Mouse (Mus musculus) embryonic facial prominence, embryonic 10.5 days (tissue): ENCODE measurements at regions not wholly inside any gene's neighbourhood (a gene's known extent, or its start where the extent isn't known, plus 50 kb on each side); places are given as distances from the start of the nearest gene placed in this dataset.

ENCODE experiments used
- DNase-seq: peaks from one replicate; pipeline ENCODE4 v3.0.0-alpha.2; 2017; ENCODE audit warnings: low spot score
- H3K27ac ChIP-seq: fragments of 300-500 bp; sonication (generic); replicated peaks from 2 replicates; pipeline ENCODE4 v1.5.1; 2016; ENCODE audit warnings: mild to moderate bottlenecking
- H3K27me3 ChIP-seq: fragments of 300-500 bp; sonication (generic); replicated peaks from 2 replicates; pipeline ENCODE4 v1.6.1; 2016; ENCODE audit warnings: low read depth, mild to moderate bottlenecking; ENCODE audit not compliant: poor library complexity, severe bottlenecking
- H3K36me3 ChIP-seq: fragments of 300-500 bp; sonication (generic); replicated peaks from 2 replicates; pipeline ENCODE4 v1.6.1; 2016; ENCODE audit warnings: mild to moderate bottlenecking, moderate library complexity
- H3K4me1 ChIP-seq: fragments of 300-500 bp; sonication (generic); 2 replicates; pipeline ENCODE4 v1.6.1; 2016
- H3K4me3 ChIP-seq: fragments of 300-500 bp; sonication (generic); 2 replicates; pipeline ENCODE4 v1.5.1; 2016; ENCODE audit warnings: mild to moderate bottlenecking, moderate library complexity
- H3K9me3 ChIP-seq: fragments of 300-500 bp; sonication (generic); 2 replicates; pipeline ENCODE4 v1.6.1; 2016; ENCODE audit warnings: mild to moderate bottlenecking
- WGBS: fragments of 180-500 bp; shearing (Covaris S2); methylation state at CpG from one replicate; pipeline ENCODE4 v1.1.7; 2016; 5-methylcytosine and 5-hydroxymethylcytosine counted together

DNA sequence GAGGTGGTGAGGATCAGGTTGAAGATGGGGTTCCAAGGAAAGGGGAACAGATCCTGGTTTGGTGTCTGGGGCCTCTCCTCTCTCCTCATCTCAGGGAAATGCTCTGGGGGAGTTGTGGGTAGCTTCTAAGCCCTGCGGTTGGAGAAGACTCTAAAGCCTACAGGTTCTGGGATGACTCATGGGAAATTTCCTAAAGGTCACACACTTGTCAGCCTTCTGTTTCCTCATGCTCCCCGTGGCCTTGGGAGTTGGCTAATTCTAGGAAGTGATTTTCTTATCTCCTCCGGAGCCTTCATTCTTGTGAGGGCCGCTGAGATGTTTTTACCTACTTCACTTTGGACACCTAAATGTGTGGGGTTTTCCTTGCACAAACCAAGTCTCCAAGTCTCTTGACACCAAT lies 279.2 kb downstream of the 4933412E24Rik start:
- H3K4me3 ChIP-seq: no peak overlapping the region
- no peaks in the 10 kb centered on the region for H3K27me3 ChIP-seq
- no peaks in the 10 kb centered on the region for H3K4me1 ChIP-seq
- DNase-seq: no peak
- H3K9me3 ChIP-seq: no peaks in the 10 kb centered on the region
- 91% methylated on average over 4 of the region's 4 CpGs for WGBS
- no peaks in the 10 kb centered on the region for H3K36me3 ChIP-seq
- no peak overlapping the region for H3K27ac ChIP-seq

DNA sequence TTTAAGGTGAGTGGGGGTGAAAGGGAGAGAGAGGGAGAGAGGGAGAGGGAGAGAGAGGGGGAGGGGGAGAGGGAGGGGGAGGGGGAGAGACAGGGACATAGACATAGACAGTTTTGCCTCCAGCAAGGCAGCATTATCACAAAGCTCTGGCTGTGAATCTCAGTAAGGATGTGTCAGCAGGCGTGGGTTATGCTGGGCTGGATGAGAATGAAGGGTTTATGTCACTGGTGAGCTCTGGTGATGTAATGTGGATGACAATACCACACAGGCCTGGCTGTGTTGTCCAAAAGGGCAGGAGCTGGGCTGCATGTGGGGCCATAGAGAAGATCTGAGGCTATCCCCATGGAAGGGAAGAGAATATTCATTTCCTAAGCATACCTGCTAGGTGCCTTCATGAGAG lies 282.0 kb downstream of the 4933412E24Rik start:
- no peaks in the 10 kb centered on the region for H3K27me3 ChIP-seq
- H3K4me1 ChIP-seq: no peaks in the 10 kb centered on the region
- H3K27ac ChIP-seq: no peak overlapping the region
- no peaks in the 10 kb centered on the region for H3K36me3 ChIP-seq
- 61% methylated on average over 1 of the region's 1 CpGs for WGBS
- no peak for DNase-seq
- H3K9me3 ChIP-seq: no peaks in the 10 kb centered on the region
- H3K4me3 ChIP-seq: no peak overlapping the region

DNA sequence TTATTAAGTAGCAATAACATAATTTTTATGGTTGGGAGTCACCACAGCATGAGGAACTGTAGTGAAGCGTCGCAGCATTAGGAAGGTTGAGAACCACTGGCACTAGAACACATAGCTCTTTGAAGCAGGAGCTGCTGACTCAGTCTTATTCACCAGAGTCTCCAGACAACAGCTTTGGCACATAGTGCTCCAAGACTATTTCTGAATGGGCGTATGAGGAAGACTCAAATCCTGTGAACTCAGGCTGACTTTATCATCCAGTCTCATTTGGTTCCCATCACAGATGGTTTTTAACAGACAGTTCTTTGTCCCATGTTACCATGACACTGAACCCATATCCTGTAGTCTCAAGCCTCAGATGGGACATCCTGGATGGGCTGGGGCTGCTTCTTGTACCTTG lies 282.5 kb downstream of the 4933412E24Rik start:
- H3K4me3 ChIP-seq: no peak overlapping the region

DNA sequence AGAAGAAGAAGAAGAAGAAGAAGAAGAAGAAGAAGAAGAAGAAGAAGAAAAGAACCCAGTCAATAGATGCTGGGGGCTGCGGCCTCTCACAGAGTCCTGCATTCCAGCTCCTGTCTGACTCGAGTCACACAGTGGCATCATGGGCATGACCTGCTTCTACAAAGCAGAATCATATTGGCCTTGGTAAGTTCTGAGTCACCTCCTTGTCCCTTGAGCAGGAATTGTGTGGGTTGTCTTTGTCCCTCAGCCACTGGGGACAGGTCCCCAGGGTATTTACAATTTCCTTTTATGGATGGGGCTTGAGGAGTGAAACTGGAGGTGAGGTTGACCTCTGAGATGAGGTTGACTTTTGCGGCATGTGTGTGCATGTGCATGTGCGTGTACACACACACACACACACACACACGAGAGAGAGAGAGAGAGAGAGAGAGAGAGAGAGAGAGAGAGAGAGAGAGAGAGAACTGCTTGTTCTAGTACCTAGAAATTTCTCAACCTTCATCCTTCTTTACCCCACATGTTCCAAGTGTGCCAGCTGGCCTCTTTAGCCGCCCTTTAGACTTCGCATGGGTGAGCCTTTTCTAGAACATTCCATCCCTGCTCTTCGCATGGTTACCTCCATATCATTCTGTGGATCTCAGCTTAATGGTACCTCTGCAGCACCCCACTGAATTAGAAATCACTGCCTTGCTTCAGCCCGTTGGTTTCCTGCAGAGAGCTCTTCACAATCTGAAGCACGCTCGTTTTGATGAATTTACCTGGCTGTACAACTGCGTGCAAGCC lies 283.2 kb downstream of the 4933412E24Rik start:
- 79% methylated on average over 12 of the region's 12 CpGs for WGBS
- no peak overlapping the region for H3K27ac ChIP-seq
- H3K9me3 ChIP-seq: no peaks in the 10 kb centered on the region
- peaks cover 2% of the 10 kb centered on the region; the same call in 1 of the 2 replicates for H3K4me1 ChIP-seq
- H3K36me3 ChIP-seq: no peaks in the 10 kb centered on the region
- H3K27me3 ChIP-seq: no peaks in the 10 kb centered on the region
- H3K4me3 ChIP-seq: no peak overlapping the region
- DNase-seq: no peak

More for the DNA sequence above, 282.5 kb downstream of the 4933412E24Rik start:
- Histone ChIP-seq H3K36me3 (no peaks in the 10 kb centered on the region), H3K9me3 (no peaks in the 10 kb centered on the region), H3K4me1 (no peaks in the 10 kb centered on the region), H3K27me3 (no peaks in the 10 kb centered on the region), H3K27ac (no peak overlapping the region)
- 91% methylated on average over 3 of the region's 3 CpGs for WGBS
- no peak for DNase-seq

DNA sequence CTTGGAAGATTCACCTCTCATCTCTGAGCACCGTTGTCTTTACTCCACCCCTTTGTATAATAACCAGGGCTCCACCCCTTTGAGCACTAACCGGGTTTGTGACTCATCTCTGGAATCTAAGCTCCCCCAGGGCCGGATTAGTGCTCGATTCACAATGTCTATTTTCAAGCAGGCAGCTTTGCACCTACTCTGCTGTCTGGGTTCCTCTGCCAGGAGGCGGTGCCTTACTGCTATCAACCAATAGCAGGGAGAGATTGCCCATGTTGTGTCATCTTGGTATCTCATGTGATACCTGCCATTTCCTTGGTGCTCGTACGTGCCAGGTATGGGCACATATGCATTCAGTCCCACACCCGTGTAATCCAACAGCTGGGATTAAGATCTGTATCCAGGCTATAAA lies 285.3 kb downstream of the 4933412E24Rik start:
- H3K36me3 ChIP-seq: no peaks in the 10 kb centered on the region
- H3K4me1 ChIP-seq: peaks cover 7% of the 10 kb centered on the region
- no peak for DNase-seq
- WGBS: 83% methylated on average over 8 of the region's 8 CpGs
- no peak overlapping the region for H3K4me3 ChIP-seq
- H3K27me3 ChIP-seq: no peaks in the 10 kb centered on the region
- no peak overlapping the region for H3K27ac ChIP-seq
- no peaks in the 10 kb centered on the region for H3K9me3 ChIP-seq

DNA sequence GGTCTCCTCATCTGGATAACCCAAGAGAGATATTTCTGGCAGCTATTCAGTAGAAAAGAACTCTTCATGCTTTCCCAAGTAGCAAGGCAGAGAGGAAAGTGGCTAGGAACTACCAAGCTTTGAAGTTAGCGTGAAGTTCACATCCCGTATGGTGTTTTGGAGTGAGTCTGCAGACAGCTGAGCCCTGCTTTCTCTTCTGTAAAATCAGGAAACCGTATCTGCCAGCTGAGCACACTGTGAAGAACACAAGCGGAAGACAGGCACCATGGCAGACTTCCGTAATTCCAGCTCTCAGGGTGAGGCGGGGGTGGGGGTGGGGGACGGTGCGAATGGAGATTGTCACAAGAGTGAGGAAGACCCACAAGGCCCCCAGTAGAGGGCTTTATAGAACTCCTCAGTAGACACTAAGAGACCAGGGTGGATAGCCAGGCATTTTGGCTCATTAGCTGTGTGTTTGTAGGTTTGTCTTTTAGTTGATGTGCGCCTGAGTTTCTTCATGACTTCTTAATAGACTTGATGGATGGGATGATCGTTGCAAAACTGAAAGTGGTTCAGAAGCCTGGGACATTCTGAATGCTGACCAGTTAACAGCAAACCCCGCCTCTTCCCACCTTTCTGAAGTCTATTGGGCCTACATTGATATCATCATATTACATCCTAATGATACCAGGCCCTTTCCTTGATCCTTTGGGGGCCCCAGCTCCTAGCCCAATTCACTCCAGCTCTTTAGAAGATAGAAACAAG lies 287.4 kb downstream of the 4933412E24Rik start:
- no peak overlapping the region for H3K27ac ChIP-seq
- H3K4me1 ChIP-seq: peaks cover 7% of the 10 kb centered on the region
- H3K4me3 ChIP-seq: no peak overlapping the region
- DNase-seq: no peak
- WGBS: 88% methylated on average over 11 of the region's 11 CpGs
- no peaks in the 10 kb centered on the region for H3K36me3 ChIP-seq
- H3K27me3 ChIP-seq: no peaks in the 10 kb centered on the region
- H3K9me3 ChIP-seq: no peaks in the 10 kb centered on the region

DNA sequence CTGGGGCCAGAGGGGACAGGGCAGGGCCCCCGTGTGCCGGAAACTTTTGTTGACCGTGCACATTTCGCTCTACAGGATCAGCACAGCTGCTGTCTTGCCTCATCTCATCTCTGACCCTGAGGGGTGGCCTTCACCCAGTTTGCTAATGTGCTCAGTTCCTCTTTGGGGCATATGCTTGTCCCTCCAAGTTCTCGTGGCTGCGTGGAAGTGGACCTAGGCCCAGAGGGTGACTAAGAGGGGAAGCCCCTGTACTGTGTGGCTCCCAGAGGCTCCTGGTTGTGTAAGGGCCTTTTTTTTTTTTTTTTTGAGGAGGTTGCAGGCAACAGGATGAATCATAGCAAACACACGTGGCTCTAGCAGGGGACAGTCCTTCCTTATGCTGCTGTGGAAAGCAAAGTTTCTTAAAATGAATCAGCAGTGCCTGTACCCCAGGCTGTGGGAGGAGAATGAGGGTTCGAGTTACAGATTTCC lies 288.2 kb downstream of the 4933412E24Rik start:
- no peaks in the 10 kb centered on the region for H3K9me3 ChIP-seq
- no peaks in the 10 kb centered on the region for H3K27me3 ChIP-seq
- no peaks in the 10 kb centered on the region for H3K36me3 ChIP-seq
- H3K27ac ChIP-seq: peak overlapping the region; percentile 30; the same call in 1 of the 2 replicates
- 70% methylated on average over 8 of the region's 8 CpGs for WGBS
- no peak for DNase-seq
- H3K4me1 ChIP-seq: peaks cover 7% of the 10 kb centered on the region
- H3K4me3 ChIP-seq: no peak overlapping the region

DNA sequence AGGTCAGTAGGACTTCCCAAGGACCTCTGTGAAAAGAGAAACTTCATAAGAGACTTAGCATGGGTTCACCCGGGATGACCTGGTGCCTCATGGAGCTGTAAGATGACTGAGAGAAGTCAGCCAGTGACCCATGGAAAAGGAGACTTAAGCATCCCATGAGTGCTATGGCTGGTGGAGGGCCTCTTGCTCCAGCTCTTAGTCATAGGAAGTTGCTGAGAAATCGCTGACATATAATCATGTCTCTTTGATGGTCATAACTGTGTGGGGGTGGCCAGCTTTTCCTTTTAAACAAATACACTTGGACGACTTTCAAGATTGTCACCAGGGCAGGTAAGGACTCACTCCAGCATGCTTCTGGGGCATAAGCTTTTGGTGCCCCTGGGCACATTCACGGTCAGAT lies 290.5 kb downstream of the 4933412E24Rik start:
- Histone ChIP-seq H3K9me3 (no peaks in the 10 kb centered on the region), H3K4me1 (peaks cover 7% of the 10 kb centered on the region), H3K4me3 (no peak overlapping the region), H3K27ac (no peak overlapping the region), H3K36me3 (no peaks in the 10 kb centered on the region), H3K27me3 (no peaks in the 10 kb centered on the region)
- 90% methylated on average over 4 of the region's 4 CpGs for WGBS
- DNase-seq: no peak

DNA sequence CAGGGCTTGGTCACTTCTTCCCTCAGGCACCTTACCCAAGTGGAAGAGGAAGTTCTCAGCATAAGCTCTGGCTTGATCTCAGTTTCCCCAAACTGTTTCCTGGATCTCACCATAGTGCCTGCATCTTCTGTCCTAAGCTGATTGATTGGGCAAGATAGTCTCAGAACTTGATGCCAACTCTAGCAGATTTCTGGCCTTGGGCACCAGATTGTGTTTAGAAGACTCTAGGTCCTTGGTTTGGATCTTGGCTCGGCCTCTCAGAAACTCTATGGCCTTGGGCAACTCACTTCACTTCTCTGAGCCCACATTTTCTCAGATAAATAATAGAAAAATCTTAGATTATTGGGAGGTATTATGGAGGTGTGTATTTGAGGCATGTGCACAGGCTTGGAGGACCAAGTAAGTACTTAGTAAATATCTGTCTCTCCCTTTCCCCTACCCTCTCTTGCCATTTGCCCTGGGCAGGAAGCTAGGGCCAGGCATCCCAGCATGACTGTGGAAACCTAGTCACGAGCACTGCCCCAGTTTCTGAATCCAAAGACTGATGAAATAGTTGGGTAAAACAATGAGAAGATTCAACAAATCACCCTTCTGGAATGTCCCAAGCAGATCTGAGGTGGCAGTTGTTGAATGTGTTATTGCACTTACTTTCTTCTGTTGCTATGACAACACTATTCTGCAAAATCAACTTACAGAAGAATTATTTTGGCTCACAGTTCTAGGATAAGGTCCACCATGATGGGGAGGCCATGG lies 293.6 kb downstream of the 4933412E24Rik start:
- 75% methylated on average over 2 of the region's 2 CpGs for WGBS
- DNase-seq: no peak
- Histone ChIP-seq H3K4me1 (peaks cover 2% of the 10 kb centered on the region), H3K36me3 (no peaks in the 10 kb centered on the region), H3K9me3 (no peaks in the 10 kb centered on the region), H3K27me3 (no peaks in the 10 kb centered on the region), H3K27ac (no peak overlapping the region), H3K4me3 (no peak overlapping the region)

DNA sequence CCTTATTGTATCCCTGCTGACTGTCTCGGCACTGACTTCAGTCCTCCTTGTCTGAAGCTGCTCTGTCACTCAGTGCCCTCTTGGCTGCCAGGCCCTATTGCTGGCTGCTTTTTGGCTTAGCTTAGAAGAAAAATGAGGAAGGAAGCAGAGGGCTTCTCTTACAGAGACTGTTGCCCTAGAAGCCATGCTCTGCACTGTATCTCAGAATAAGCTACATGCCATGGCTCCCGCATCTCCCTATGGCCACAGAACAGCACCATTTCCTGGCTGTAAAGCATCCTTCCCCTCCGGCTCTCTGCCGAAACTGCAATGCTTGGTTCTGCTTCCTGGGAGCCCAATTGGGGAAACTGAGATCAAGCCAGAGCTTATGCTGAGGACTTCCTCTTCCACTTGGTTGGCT lies 295.0 kb downstream of the 4933412E24Rik start:
- DNase-seq: no peak
- no peak overlapping the region for H3K27ac ChIP-seq
- H3K4me3 ChIP-seq: no peak overlapping the region
- no peaks in the 10 kb centered on the region for H3K27me3 ChIP-seq
- H3K36me3 ChIP-seq: no peaks in the 10 kb centered on the region
- H3K9me3 ChIP-seq: no peaks in the 10 kb centered on the region
- WGBS: 85% methylated on average over 4 of the region's 4 CpGs
- no peaks in the 10 kb centered on the region for H3K4me1 ChIP-seq

DNA sequence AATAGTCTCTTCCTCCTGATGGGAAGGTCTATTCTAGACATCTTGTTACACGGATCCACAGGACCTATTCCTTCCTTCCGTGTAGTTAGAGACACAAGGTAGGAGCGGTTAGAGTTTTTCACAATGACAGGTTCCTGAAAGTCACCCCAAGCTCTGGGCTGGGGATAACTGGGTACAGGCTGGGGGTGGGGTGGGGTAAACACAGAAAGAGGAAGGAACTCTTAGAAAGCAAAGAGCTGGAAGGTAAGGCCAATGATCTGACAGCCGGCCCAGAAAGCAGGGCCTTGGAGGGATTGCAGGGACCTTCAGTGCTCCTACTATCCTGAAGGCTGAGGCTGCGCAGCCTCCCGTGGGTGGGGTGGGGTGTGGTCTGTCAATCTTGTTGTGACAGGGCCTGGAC lies 295.4 kb downstream of the 4933412E24Rik start:
- no peaks in the 10 kb centered on the region for H3K27me3 ChIP-seq
- WGBS: 92% methylated on average over 6 of the region's 6 CpGs

DNA sequence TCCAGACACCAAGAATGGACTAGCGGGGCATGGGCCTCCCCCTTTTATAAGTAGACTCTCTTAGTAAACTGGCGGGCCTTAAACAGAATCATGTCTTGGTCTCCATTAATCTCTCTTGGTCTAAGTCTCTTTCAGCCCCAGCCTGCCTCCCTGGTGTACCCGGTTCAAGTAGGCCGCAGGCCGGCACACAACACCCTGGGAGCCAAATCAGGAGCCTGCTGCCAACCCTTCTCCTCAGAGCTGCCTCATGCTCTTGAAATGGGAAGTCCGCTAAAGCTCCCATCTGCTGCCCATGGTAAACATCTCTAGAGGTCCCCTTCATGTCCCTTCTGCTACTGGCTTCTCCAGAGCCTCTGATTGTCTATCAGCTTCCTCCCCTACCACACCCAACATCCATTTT lies 296.3 kb downstream of the 4933412E24Rik start:
- no peak for DNase-seq
- WGBS: 86% methylated on average over 6 of the region's 6 CpGs
- no peaks in the 10 kb centered on the region for H3K36me3 ChIP-seq
- H3K4me3 ChIP-seq: no peak overlapping the region
- no peaks in the 10 kb centered on the region for H3K9me3 ChIP-seq
- no peaks in the 10 kb centered on the region for H3K27me3 ChIP-seq
- no peak overlapping the region for H3K27ac ChIP-seq
- no peaks in the 10 kb centered on the region for H3K4me1 ChIP-seq

More for the DNA sequence above, 295.4 kb downstream of the 4933412E24Rik start:
- H3K36me3 ChIP-seq: no peaks in the 10 kb centered on the region
- H3K9me3 ChIP-seq: no peaks in the 10 kb centered on the region
- no peak for DNase-seq
- H3K4me3 ChIP-seq: no peak overlapping the region
- no peak overlapping the region for H3K27ac ChIP-seq
- H3K4me1 ChIP-seq: no peaks in the 10 kb centered on the region
